16 mouse cellular contexts compared by ENCODE assay signal in genomic region chr7:47098044-47098443, GRCm38 (mm10). TPM values are rescaled to one million over a fixed set of nuclear protein-coding genes. Genes with fewer than 3 reads are reported as not detected.
A peak's percentile ranks its signal among the peaks of the same experiment; 100 is the strongest.
DNase-seq lines count a peak whose midpoint lies in the region; ATAC-seq and TF ChIP-seq lines count a peak whose summit lies in the region.
"Had no signal": no experiment of that assay in that cellular context is flagged by ENCODE, and none has a peak within 500 bp of the region (broad histone marks: within the 10 kb centered on the region; RNA-seq: fewer than 3 reads in every experiment).

No protein-coding gene starts in this region.

- H3K9me3 ChIP-seq in midbrain, postnatal 0 days (ENCODE audit: low read length) = no peaks in the 10 kb centered on the region
- no peaks in the 10 kb centered on the region for H3K9me3 ChIP-seq in midbrain, embryonic 10.5 days (replicated peaks)
- no peaks in the 10 kb centered on the region for H3K9me3 ChIP-seq in stomach, embryonic 14.5 days (ENCODE audit: control insufficient read depth, low read depth, low read length)

- no peak overlapping the region for H3K4me3 ChIP-seq in midbrain, postnatal 0 days (ENCODE audit: low read depth, low read length)
- no peak overlapping the region for H3K4me3 ChIP-seq in midbrain, embryonic 10.5 days
- H3K4me3 ChIP-seq in stomach, embryonic 14.5 days (ENCODE audit: low read depth, low read length) = no peak overlapping the region
- H3K4me3 ChIP-seq: erythroblast, embryonic 14.5 days had no signal

- H3K36me3 ChIP-seq in midbrain, postnatal 0 days (ENCODE audit: insufficient read depth, low read length) = peaks cover 13% of the 10 kb centered on the region
- H3K36me3 ChIP-seq in midbrain, embryonic 10.5 days = no peaks in the 10 kb centered on the region
- H3K36me3 ChIP-seq in stomach, embryonic 14.5 days (ENCODE audit: control insufficient read depth, insufficient read depth, low read length) = no peaks in the 10 kb centered on the region

- no peak overlapping the region for H3K9ac ChIP-seq in midbrain, postnatal 0 days (replicated peaks; ENCODE audit: low read length, poor library complexity, severe bottlenecking)
- H3K9ac ChIP-seq in stomach, embryonic 14.5 days (replicated peaks; ENCODE audit: low read depth, low read length) = no peak overlapping the region
- H3K9ac ChIP-seq: liver, embryonic 14.5 days had no signal

- no peaks in the 10 kb centered on the region for H3K4me1 ChIP-seq in midbrain, postnatal 0 days (ENCODE audit: insufficient read depth, low read length)
- H3K4me1 ChIP-seq in midbrain, embryonic 10.5 days = no peaks in the 10 kb centered on the region
- no peaks in the 10 kb centered on the region for H3K4me1 ChIP-seq in stomach, embryonic 14.5 days (ENCODE audit: control insufficient read depth, insufficient read depth, low read length)

- no peaks in the 10 kb centered on the region for H3K27me3 ChIP-seq in midbrain, postnatal 0 days (ENCODE audit: insufficient read depth, low read length)
- no peaks in the 10 kb centered on the region for H3K27me3 ChIP-seq in midbrain, embryonic 10.5 days (ENCODE audit: low read depth, poor library complexity, severe bottlenecking)
- no peaks in the 10 kb centered on the region for H3K27me3 ChIP-seq in stomach, embryonic 14.5 days (ENCODE audit: control insufficient read depth, insufficient read depth, low read length)

- 57% methylated on average over 7 of the region's 7 CpGs for WGBS in midbrain, postnatal 0 days
- 67% methylated on average over 7 of the region's 7 CpGs for WGBS in midbrain, embryonic 10.5 days
- 58% methylated on average over 7 of the region's 7 CpGs for WGBS in stomach, embryonic 14.5 days

- no peak for ATAC-seq in midbrain, postnatal 0 days (ENCODE audit: low FRiP score)
- peak; percentile 33; the same call in 1 of the 2 replicates for ATAC-seq in stomach, embryonic 14.5 days (ENCODE audit: insufficient number of reproducible peaks, insufficient read depth, low FRiP score, low read depth)
- ATAC-seq: intestine, embryonic 16.5 days had no signal

- no peak overlapping the region for H3K4me2 ChIP-seq in midbrain, postnatal 0 days (ENCODE audit: low read depth, low read length, poor library complexity, severe bottlenecking)
- H3K4me2 ChIP-seq in stomach, embryonic 14.5 days (replicated peaks; ENCODE audit: low read depth, low read length) = no peak overlapping the region

- no peak overlapping the region for H3K27ac ChIP-seq in midbrain, postnatal 0 days (ENCODE audit: low read depth, low read length)
- no peak overlapping the region for H3K27ac ChIP-seq in midbrain, embryonic 10.5 days (replicated peaks)
- H3K27ac ChIP-seq in stomach, embryonic 14.5 days (ENCODE audit: low read length) = no peak overlapping the region
- H3K27ac ChIP-seq: liver, embryonic 14.5 days had no signal

- peak; percentile 45 to 75 for DNase-seq in frontal cortex, adult 2 months (ENCODE audit: extremely low spot score in 1 of 2, low spot score in 1 of 2)
- no peak for DNase-seq in frontal cortex, postnatal 14 days (ENCODE audit: low spot score in 2 of 2)
- peak; percentile 5 for DNase-seq in midbrain, postnatal 0 days (ENCODE audit: low spot score)
- no peak for DNase-seq in midbrain, embryonic 10.5 days (ENCODE audit: low spot score)
- peak; percentile 51 for DNase-seq in layer of hippocampus, adult 9-11 months
- DNase-seq in kidney, postnatal 14 days = no peak
- no peak for DNase-seq in urinary bladder, postnatal 4 days (ENCODE audit: low spot score in 2 of 2)
- DNase-seq: cerebellum, postnatal 25 days; gastrocnemius, postnatal 36 days; heart, postnatal 14 days; midbrain, embryonic 14.5 days had no signal

- TF ChIP-seq CTCF in midbrain, postnatal 0 days (IDR thresholded peaks at IDR 0.05) = no peak

RNA-seq across cellular contexts. Expression of gene Ptpn5, which starts 35.4 kb away (rescaled TPM):
- 124 and 139 TPM in 2 replicates for polyA plus RNA-seq in frontal cortex, adult 2 months (2012; rRNA removed)
- total RNA-seq in midbrain, postnatal 0 days (2014; rRNA removed) = 114 and 124 TPM in 2 replicates
- 187 and 195 TPM in 2 replicates for polyA plus RNA-seq in midbrain, postnatal 0 days (2015; fragmentation: Nextera tagmentation; extraction: Ambion mirVana)
- polyA plus RNA-seq in midbrain, embryonic 10.5 days (2016; fragmentation: Nextera tagmentation; extraction: Ambion mirVana) = 6.6 and 17.6 TPM in 2 replicates
- 2.2 and 2.5 TPM in 2 replicates for polyA plus RNA-seq in stomach, embryonic 14.5 days (2014; fragmentation: Nextera tagmentation; extraction: Ambion mirVana)
- total RNA-seq: gastrocnemius, postnatal 36 days; heart, postnatal 14 days; neutrophil, adult 5-6 weeks had no signal
- polyA plus RNA-seq: erythroblast, embryonic 14.5 days; liver, embryonic 14.5 days had no signal

RNA-seq across cellular contexts. Expression of gene Tmem86a, which starts 47.6 kb away (rescaled TPM):
- polyA plus RNA-seq in frontal cortex, adult 2 months (2012; rRNA removed) = 22.4 and 24.0 TPM in 2 replicates
- 15.1 and 16.0 TPM in 2 replicates for total RNA-seq in midbrain, postnatal 0 days (2014; rRNA removed)
- 29.0 and 30.1 TPM in 2 replicates for polyA plus RNA-seq in midbrain, postnatal 0 days (2015; fragmentation: Nextera tagmentation; extraction: Ambion mirVana)
- polyA plus RNA-seq in midbrain, embryonic 10.5 days (2016; fragmentation: Nextera tagmentation; extraction: Ambion mirVana) = 12.5 and 12.8 TPM in 2 replicates
- polyA plus RNA-seq in stomach, embryonic 14.5 days (2014; fragmentation: Nextera tagmentation; extraction: Ambion mirVana) = 24.3 and 25.6 TPM in 2 replicates

Comparison
In these comparisons a context has a peak if more than half of its experiments do, and no peak if none do; other contexts are left out.
1. DNase-seq: peak in frontal cortex, adult 2 months (2 of 2), midbrain, postnatal 0 days (single experiment) and layer of hippocampus, adult 9-11 months (single experiment); none in frontal cortex, postnatal 14 days (0 of 2), midbrain, embryonic 10.5 days (single experiment), kidney, postnatal 14 days (single experiment) and urinary bladder, postnatal 4 days (0 of 2).